Mouse (Mus musculus) mesoderm, embryonic 11.5 days (tissue): ENCODE data around the gene Gm18596.
A peak's percentile ranks its signal among the peaks of the same experiment; 100 is the strongest.
"Not testable (repeated sequence)": the region's sequence is repeated elsewhere in the genome, so short reads cannot be mapped to it uniquely, and the experiment has no call there.

Experiments
- DNase-seq: peaks from one replicate; pipeline ENCODE4 v3.0.0-alpha.2; 2012; ENCODE audit warnings: low read depth, low spot score

The Gm18596 gene

DNA sequence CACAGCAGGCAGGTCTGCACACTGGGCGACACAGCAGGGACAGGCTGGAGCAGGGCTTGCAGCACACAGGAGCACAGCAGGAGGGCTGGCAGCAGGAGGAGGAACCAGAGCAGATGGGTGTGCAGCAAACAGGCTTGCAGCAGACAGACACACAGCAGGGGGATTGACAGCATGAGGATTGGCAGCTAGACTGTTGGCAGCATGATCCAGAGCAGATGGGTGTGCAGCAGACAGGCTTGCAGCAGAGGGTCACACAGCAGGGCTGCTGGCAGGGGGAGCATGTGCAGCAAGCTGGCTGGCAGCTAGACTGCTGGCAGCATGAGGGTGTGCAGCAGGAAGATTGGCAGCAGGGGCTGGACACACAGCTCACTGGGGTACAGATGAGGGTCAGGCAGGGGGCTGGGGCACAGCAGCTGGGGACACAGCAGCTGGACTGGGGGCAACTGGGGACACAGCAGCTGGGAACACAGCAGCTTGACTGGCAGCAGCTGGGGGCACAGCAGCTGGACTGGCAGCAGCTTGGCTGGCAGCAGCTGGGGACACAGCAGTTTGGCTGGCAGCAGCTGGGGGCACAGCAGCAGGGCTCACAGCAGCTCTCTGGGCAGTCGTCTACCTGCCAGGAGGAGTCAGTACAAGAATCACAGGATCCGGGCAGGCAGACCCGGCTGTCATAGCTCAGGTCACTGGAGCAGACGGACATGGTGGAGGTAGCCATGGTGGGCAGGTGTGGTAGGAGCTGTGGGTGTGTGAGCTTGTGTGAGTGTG, at the start of gene Gm18596:
Gene Gm18596 (minus strand): TSS at position 715 of the 765 bp plus-strand sequence.
- not testable (repeated sequence) for DNase-seq

- DNase-seq: no peak
Observed at GRCm38 (mm10) chr10:77788621-77789020, 46.2 kb upstream of the Gm18596 start.

GRCm38 (mm10) chr10:77787876-77788275, 45.4 kb upstream of the Gm18596 start, which contains the start of gene Gm7137:
TSS of gene Gm7137 (minus strand) at chr10:77788200.
- DNase-seq: not testable (repeated sequence)

- DNase-seq: not testable (repeated sequence)
Observed at GRCm38 (mm10) chr10:77783396-77783795, 41.0 kb upstream of the Gm18596 start.

GRCm38 (mm10) chr10:77782442-77782841, 40.0 kb upstream of the Gm18596 start, which contains the start of gene Gm3250:
TSS of gene Gm3250 (minus strand) at chr10:77782542.
- not testable (repeated sequence) for DNase-seq

DNA sequence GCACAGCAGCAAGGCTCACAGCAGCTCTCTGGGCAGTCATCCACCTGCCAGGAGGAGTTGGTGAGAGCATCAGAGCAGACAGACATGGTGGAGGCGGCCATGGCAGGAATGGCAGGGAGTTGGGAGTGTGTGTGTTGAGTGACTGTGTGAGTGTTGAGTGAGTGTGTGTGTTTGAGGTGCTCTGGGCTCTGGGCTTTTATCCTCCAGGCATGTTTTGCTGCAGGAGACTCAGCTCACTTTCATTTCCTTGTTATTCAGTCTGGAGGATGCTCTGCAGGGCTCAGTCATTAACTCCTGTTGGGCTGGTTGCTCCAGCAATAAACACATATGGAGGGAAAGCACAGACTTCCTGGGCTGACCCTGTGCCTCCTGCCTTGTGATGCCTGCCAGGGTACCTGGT, 34.4 kb upstream of the Gm18596 start, which contains the start of gene Gm7138:
Gene Gm7138 (minus strand): TSS at position 101 of the 400 bp plus-strand sequence.
- DNase-seq: not testable (repeated sequence)

GRCm38 (mm10) chr10:77772142-77772541, 29.7 kb upstream of the Gm18596 start:
- not testable (repeated sequence) for DNase-seq

GRCm38 (mm10) chr10:77771225-77771624, 28.8 kb upstream of the Gm18596 start, which contains the start of gene Gm3238:
TSS of gene Gm3238 (minus strand) at chr10:77771325.
- not testable (repeated sequence) for DNase-seq

- no peak for DNase-seq
Observed at GRCm38 (mm10) chr10:77769727-77770126, 27.3 kb upstream of the Gm18596 start.

- DNase-seq: not testable (repeated sequence)
Observed at GRCm38 (mm10) chr10:77759582-77759981, 17.1 kb upstream of the Gm18596 start, which contains the start of gene Gm3233. TSS of gene Gm3233 (minus strand) at chr10:77759682.

DNA sequence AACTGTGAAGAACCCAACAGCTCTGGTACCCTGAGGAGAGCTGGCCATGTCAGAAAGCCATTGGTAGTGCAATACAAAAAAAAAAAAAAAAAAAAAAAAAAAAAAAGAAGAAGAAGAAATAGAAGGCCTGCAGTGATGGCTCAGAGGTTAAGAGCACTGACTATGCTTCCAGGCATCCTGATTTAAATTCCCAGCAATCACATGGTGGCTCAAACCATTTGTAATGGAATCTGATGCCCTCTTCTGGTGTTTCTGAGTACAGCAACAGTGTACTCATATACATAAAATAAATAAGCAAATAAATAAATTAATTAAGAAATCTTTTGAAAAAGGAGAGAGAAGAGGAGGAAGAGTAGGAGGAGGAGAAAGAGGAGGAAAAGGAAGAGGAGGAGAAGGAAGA, 11.0 kb upstream of the Gm18596 start:
- no peak for DNase-seq

GRCm38 (mm10) chr10:77752312-77752711, 9.9 kb upstream of the Gm18596 start:
- DNase-seq: not testable (repeated sequence)

GRCm38 (mm10) chr10:77751254-77751653, 8.8 kb upstream of the Gm18596 start, which contains the start of gene Gm9736:
TSS of gene Gm9736 (minus strand) at chr10:77751354.
- not testable (repeated sequence) for DNase-seq

DNA sequence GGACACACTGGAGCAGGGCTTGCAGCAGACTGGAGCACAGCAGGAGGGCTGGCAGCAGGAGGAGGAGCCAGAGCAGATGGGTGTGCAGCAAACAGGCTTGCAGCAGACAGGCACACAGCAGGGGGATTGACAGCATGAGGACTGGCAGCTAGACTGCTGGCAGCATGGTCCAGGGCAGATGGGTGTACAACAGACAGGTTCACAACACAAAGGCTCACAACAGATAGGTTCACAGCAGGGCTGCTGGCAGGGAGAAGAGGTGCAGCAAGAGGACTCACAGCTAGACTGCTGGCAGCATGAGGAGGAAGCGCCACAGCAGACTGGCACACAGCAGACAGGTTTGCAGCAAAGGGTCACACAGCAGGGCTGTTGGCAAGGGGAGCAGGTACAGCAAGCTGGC, 8.2 kb upstream of the Gm18596 start:
- not testable (repeated sequence) for DNase-seq

DNA sequence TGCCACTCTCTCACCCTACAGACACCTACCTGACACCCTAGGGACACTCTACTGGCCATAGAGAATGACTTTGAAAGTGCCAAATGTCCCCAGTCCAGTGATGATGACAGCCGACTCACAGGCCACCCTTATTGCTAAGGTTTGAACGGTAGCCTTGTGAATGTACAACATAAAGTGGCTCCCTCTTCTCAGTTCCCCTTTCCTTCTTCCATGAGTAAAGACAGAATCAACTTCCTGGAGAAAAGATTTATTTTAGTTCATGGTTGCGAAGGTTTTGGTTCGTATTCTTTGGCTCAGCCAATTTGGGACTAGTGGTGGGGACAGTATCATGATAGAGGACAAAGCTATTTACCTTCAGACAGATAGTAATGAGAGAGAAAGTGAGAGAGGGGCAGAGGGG, 3.5 kb downstream of the Gm18596 start:
- no peak for DNase-seq

DNA sequence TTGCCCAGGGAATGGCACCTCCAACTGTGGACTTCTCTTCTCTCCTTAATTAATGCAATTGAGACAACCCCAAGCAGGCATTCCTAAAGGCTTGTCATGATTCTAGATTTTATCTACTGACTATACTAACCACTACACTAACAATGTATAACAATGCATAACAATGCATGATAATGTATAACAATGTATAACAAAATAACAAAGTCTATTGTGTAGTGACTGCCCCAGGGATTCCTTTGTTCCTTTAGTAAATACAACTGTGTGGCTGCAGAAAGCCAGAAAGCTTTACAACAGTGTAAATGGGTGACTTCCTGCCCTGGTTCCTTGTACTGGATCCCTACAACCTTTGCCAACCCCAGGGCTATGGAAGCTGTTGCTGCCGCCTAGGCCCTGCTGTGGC, 6.5 kb downstream of the Gm18596 start:
- DNase-seq: no peak

- peak; percentile 26 for DNase-seq
Observed at GRCm38 (mm10) chr10:77729241-77729640, 13.2 kb downstream of the Gm18596 start.

GRCm38 (mm10) chr10:77728280-77728679, 14.2 kb downstream of the Gm18596 start:
- no peak for DNase-seq

- DNase-seq: no peak
Observed at GRCm38 (mm10) chr10:77726186-77726585, 16.3 kb downstream of the Gm18596 start, which contains the start of gene Gm10100. TSS of gene Gm10100 (plus strand) at chr10:77726486.

DNA sequence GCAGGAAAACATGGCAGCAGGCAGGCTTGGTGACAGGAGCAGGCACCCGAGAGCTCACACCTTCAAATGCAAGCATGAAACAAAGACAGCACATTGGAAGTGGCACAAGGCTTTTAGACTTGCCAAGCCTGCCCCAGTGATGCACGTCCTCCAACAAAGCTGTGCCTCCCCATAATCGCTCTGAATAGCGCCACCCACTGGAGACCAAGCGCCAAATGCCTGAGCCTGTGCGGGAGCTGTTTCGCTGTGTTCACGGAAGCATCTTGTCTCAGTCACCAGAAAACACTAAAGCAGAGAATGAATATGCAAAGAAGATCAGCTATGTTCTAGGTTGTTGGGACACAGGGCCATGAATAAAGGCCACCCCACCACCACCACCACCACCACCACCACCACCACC, 17.6 kb downstream of the Gm18596 start:
- DNase-seq: no peak

- DNase-seq: not testable (repeated sequence)
Observed at GRCm38 (mm10) chr10:77720299-77720698, 22.1 kb downstream of the Gm18596 start, which contains the start of gene Krtap12-1. TSS of gene Krtap12-1 (plus strand) at chr10:77720599.

DNA sequence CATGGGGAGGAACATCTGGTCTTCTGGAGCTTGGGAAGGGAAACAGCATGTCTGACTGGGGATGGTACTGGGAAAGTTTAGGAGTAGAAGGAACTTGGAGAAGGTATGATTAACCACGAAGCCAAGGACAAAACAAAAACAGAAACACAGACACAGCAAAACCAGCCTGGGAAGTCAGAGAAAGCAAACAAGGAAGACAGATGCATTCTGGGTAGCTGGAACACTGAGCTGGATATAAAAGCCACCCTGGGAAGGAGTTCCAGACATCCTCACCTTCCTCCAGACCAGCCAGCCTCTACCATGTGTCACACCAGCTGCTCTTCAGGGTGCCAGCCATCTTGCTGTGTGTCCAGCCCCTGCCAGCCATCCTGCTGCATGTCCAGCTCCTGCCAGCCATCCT, 26.9 kb downstream of the Gm18596 start, which contains the start of gene Gm10142:
Gene Gm10142 (plus strand): TSS at position 301 of the 400 bp plus-strand sequence.
- no peak for DNase-seq

GRCm38 (mm10) chr10:77713734-77714133, 28.7 kb downstream of the Gm18596 start:
- DNase-seq: no peak
